Mouse (Mus musculus): ENCODE data around the gene Ppif. TPM values are rescaled to one million over a fixed set of nuclear protein-coding genes. Genes with fewer than 3 reads are reported as not detected.
A peak's percentile ranks its signal among the peaks of the same experiment; 100 is the strongest.

The Ppif gene
- polyA plus RNA-seq (2017; shearing (Covaris generic)), result 10 to 100 TPM; 23.8 to 28.5 TPM

- peak; percentile 95 for ATAC-seq
These were observed at the start of gene Ppif for GRCm38 (mm10) chr14:25693888-25694568. Gene Ppif, plus strand, starts transcription at chr14:25694154.

- ATAC-seq, result peak; percentile 6
These were observed 48.2 kb upstream of the Ppif start for GRCm38 (mm10) chr14:25645717-25646116.

DNA sequence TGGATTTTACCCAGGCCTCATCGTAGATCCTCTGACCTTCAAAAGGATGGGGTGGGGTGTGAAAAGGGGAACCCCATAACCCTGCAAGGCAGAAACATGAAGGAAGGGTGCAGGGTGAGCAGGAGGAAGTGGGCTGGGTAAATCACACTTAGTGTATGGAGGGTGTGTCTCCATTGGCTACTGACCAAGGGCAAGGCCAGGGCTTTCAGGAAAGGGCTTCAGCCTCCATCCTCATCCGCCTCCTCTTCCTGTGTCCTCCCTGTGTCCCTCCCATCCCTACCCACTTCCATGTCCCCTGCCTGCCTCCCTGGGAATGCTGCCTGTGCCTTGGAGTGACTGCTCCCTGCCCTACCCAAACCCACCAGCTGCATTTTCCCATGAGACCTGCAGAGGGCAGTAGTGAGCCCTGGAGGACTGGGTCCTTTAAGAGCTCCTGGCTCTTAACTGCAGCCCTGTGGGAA lies 47.8 kb upstream of the Ppif start:
- ATAC-seq, result peak; percentile 75

- no peak for ATAC-seq
These were observed 42.8 kb upstream of the Ppif start for GRCm38 (mm10) chr14:25651131-25651530.

GRCm38 (mm10) chr14:25651905-25652304 lies 42.0 kb upstream of the Ppif start:
- no peak for ATAC-seq

- ATAC-seq, result no peak
These were observed 39.4 kb upstream of the Ppif start for GRCm38 (mm10) chr14:25654401-25655197.

DNA sequence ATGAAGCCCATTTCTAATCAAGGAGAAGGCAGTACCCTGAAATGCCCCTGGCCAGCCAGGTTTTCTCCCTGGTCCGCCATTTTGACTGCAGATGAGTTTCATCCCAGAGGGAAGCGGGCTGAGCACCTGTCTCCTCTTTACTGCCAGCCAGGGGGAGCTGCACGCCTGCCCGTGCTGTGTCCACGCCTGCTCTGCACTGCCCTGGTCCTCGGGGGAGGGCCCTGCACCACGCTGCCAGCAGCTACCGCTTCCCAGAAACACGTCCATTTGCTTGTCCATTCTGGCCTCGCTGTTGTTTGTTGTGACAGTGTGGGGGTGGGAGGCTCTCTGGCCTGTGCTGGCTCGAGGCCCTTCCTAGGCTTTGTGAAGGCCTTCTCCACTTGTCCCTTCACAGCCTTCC lies 33.3 kb upstream of the Ppif start:
- no peak for ATAC-seq

GRCm38 (mm10) chr14:25661185-25661920 lies 32.6 kb upstream of the Ppif start:
- no peak for ATAC-seq

- ATAC-seq, result no peak
These were observed 30.2 kb upstream of the Ppif start for GRCm38 (mm10) chr14:25663649-25664309.

- ATAC-seq, result no peak
These were observed 29.7 kb upstream of the Ppif start for GRCm38 (mm10) chr14:25664310-25664695.

DNA sequence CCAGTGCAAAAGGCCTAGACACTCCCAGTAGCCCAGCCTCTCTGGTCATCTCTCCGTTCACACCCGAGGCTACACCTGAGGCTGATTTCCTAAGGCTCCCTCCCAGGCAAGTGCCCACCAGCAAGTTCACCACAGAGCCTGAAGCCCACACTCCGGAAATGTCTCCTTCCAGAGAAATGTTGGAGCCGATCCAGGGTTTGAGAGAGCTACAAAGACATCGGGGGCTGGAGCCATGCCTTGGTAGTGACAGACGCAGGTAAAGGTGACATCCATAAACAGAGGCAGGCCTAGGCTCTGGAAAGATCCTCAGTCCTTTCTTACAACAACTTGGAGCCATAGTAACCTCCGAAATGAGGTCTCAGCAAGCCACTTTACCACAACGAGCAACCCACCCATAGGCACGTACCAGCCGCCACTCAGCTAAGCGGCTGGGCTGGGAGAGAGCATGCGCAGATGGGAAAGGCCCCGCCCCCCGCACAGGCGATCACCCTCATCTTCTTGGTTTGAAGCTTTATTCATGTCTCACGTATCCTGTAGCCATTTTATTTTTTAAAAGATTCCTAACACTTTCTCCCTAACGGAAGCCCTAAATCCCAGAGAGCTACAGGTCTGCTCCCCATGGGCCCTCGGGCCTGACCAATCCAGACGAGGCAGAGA lies 28.5 kb upstream of the Ppif start:
- ATAC-seq, result no peak

- no peak for ATAC-seq
These were observed 27.1 kb upstream of the Ppif start for GRCm38 (mm10) chr14:25666668-25667376.

DNA sequence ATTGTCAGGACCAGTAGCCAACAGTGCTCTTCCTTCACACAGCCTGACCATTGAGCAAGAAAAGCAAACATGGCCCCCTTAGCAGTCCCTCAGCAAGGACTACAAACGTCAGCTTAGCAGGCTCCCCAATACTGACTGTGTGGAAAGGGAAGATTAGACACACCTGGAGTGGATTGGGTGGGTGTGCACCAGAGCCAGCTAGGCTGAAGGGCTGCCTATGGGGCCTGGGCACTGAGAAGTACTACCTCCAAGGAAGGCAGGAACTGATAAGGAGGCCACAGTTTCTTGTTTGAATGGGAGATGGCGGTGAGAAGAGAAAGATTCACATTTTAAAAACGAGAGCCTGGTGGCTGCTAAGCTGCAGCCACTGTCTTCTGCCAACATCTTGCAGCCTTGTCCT lies 26.4 kb upstream of the Ppif start:
- no peak for ATAC-seq

DNA sequence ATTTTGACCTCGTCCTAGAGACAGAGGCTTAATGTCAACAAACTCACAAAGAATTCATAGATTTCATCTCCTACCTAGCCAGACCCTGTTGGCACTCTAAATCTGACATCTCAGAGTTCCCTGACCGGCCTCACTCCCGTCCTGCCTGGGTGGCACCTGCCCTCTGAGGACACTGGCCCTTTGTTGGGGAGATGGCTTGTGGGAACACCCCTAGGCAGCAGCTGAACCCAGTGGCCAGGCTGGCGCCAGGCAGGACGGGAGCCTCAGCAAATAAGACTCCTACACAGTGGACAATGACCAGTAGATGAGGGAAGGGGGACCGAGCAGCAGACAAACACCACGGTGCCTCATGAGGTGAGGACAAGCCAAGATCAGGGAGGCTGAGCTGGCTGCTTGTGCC lies 14.3 kb upstream of the Ppif start:
- no peak for ATAC-seq

- ATAC-seq, result no peak
These were observed 11.9 kb upstream of the Ppif start for GRCm38 (mm10) chr14:25682020-25682419.

- ATAC-seq, result no peak
These were observed 7.6 kb upstream of the Ppif start for GRCm38 (mm10) chr14:25686216-25686945.

DNA sequence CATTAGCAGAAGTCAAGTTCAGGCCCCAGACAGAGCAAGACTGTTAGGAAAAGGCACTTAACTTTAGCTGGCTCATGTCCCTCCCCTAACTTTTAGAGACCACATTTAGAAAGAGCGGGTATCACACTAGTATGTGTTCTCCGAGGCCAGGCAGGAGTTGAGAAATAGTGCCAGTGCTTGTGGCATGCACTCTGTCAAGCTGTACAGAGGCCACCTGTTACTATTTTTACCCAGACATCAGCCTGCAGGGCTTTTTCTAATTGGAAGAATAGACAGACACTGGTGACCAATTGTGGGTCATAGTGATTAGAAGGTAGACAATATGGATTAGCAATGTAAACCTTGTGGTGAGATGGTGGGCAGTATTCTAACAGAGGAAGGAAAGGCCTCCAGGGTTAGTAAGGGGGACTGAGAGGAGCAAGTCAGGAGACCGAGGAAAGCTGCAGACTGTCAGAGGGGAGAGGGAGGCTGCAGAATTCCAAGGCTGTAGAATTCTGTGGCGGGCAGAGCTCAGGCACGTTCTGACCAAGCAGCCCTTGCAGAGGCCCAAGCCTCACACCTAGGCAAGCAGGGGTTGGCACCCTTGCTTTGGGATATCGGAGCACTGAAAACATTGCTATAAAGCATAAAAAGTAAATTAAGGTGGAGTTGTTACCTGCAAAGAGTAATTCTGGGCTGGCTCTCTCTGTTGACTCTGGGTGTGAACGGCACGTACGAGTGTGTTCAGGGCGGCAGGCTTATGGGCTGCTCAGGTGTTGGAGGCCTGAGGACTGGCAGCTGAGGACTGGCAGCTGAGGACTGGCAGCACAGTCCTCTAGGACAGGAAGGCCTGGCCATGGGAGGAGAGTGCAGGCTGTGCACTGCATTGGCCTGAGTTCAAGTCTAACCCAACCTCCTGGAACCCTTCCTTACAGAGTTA lies 6.7 kb upstream of the Ppif start:
- no peak for ATAC-seq

GRCm38 (mm10) chr14:25693271-25693887 lies 575 bp upstream of the Ppif start:
- no peak for ATAC-seq

DNA sequence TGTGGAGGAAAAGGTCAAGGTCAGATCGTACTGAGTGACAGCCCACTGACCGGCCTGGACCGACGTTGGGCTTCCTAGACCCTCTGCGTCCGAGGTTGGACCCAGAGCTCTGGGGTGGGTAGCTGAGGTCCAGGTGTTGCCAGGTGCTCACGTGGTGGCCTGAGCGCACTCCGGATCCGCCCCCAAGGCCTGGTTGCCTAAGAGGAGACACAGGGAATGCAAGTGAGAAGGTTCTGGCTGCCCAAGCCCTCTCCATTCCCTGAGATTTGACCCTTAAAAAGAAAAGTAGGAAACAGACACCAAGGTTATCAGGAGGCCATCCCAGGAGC lies 579 bp downstream of the Ppif start:
- ATAC-seq, result no peak

Measured in activated CD4-positive, CD25-positive, alpha-beta regulatory T cell, adult 4 months (primary cell).